Mouse (Mus musculus) T-helper 17 cell (primary cell): ENCODE results near the gene Lgals7.

Experiments used
- in situ Hi-C, 2 experiments: fragments of 300-600 bp; cut with MboI, MseI; formaldehyde crosslinking; loops; 1 replicate in 1 of 2; 2 replicates in 1 of 2; pipeline ENCODE4 v1.15.1; 2025; ENCODE audit warnings: high pct_unique_total_duplicates in 2 of 2

Lgals7 gene

GRCm38 (mm10) chr7:28863540-28863939 is at the start of gene Lgals7:
Gene Lgals7 (plus strand): TSS chr7:28863853.
- in situ Hi-C loops: no loop called here

- in situ Hi-C loops: loop anchor here in 1 of 2 experiments (25.0 kb wide), 1 partner anchor 1598 kb away; the partner anchor contains the start of genes Hcst, Nfkbid and Tyrobp
These were observed 49.2 kb upstream of the Lgals7 start for GRCm38 (mm10) chr7:28814306-28815034.

GRCm38 (mm10) chr7:28815230-28815629 is 48.4 kb upstream of the Lgals7 start:
- in situ Hi-C loops: loop anchor here in 1 of 2 experiments (25.0 kb wide), 1 partner anchor 1597 kb away; the partner anchor contains the start of genes Hcst, Nfkbid and Tyrobp

- in situ Hi-C loops: loop anchor here in 1 of 2 experiments (25.0 kb wide), 1 partner anchor 1596 kb away; the partner anchor contains the start of genes Hcst, Nfkbid and Tyrobp
These were observed 47.5 kb upstream of the Lgals7 start for GRCm38 (mm10) chr7:28816201-28816600.

- in situ Hi-C loops: loop anchor here in 1 of 2 experiments (25.0 kb wide), 1 partner anchor 1595 kb away; the partner anchor contains the start of genes Hcst, Nfkbid and Tyrobp
These were observed 46.7 kb upstream of the Lgals7 start for GRCm38 (mm10) chr7:28816920-28817319.

- in situ Hi-C loops: loop anchor here in 1 of 2 experiments (25.0 kb wide), 1 partner anchor 1595 kb away; the partner anchor contains the start of genes Hcst, Nfkbid and Tyrobp
These were observed 46.1 kb upstream of the Lgals7 start for GRCm38 (mm10) chr7:28817524-28817923.

- in situ Hi-C loops: loop anchor here in 1 of 2 experiments (25.0 kb wide), 1 partner anchor 1594 kb away; the partner anchor contains the start of genes Hcst, Nfkbid and Tyrobp
These were observed 45.7 kb upstream of the Lgals7 start for GRCm38 (mm10) chr7:28817957-28818356.

- in situ Hi-C loops: loop anchor here in 1 of 2 experiments (25.0 kb wide), 1 partner anchor 1594 kb away; the partner anchor contains the start of genes Hcst, Nfkbid and Tyrobp
These were observed 45.2 kb upstream of the Lgals7 start for GRCm38 (mm10) chr7:28818436-28818835.

GRCm38 (mm10) chr7:28818861-28819452 is 44.7 kb upstream of the Lgals7 start:
- in situ Hi-C loops: loop anchor here in 1 of 2 experiments (25.0 kb wide), 1 partner anchor 1593 kb away; the partner anchor contains the start of genes Hcst, Nfkbid and Tyrobp

- in situ Hi-C loops: loop anchor here in 1 of 2 experiments (25.0 kb wide), 1 partner anchor 1593 kb away; the partner anchor contains the start of genes Hcst, Nfkbid and Tyrobp
These were observed 44.1 kb upstream of the Lgals7 start for GRCm38 (mm10) chr7:28819571-28819970.

GRCm38 (mm10) chr7:28820358-28821260 is 43.0 kb upstream of the Lgals7 start:
- in situ Hi-C loops: loop anchor here in 1 of 2 experiments (25.0 kb wide), 1 partner anchor 1592 kb away; the partner anchor contains the start of genes Hcst, Nfkbid and Tyrobp

GRCm38 (mm10) chr7:28821261-28821831 is 42.3 kb upstream of the Lgals7 start:
- in situ Hi-C loops: loop anchor here in 1 of 2 experiments (25.0 kb wide), 1 partner anchor 1591 kb away; the partner anchor contains the start of genes Hcst, Nfkbid and Tyrobp

GRCm38 (mm10) chr7:28822556-28822955 is 41.1 kb upstream of the Lgals7 start:
- in situ Hi-C loops: loop anchor here in 1 of 2 experiments (25.0 kb wide), 1 partner anchor 1590 kb away; the partner anchor contains the start of genes Hcst, Nfkbid and Tyrobp

- in situ Hi-C loops: loop anchor here in 1 of 2 experiments (25.0 kb wide), 1 partner anchor 1589 kb away; the partner anchor contains the start of genes Hcst, Nfkbid and Tyrobp
These were observed 40.4 kb upstream of the Lgals7 start for GRCm38 (mm10) chr7:28822993-28823903.

GRCm38 (mm10) chr7:28823932-28824331 is 39.7 kb upstream of the Lgals7 start:
- in situ Hi-C loops: loop anchor here in 1 of 2 experiments (25.0 kb wide), 1 partner anchor 1588 kb away; the partner anchor contains the start of genes Hcst, Nfkbid and Tyrobp

- in situ Hi-C loops: loop anchor here in 1 of 2 experiments (25.0 kb wide), 1 partner anchor 1587 kb away; the partner anchor contains the start of genes Hcst, Nfkbid and Tyrobp
These were observed 38.5 kb upstream of the Lgals7 start, which contains the start of gene Ech1 for GRCm38 (mm10) chr7:28824941-28825685. Gene Ech1 (plus strand): TSS chr7:28825217.

- in situ Hi-C loops: no loop called here
These were observed 37.8 kb upstream of the Lgals7 start for GRCm38 (mm10) chr7:28825686-28826401.
